Mouse (Mus musculus) MEL (cell line): ENCODE results near the gene Gpr142.

Experiments
- CTCF ChIP-seq, 3 experiments: IDR thresholded peaks in 2 of 3; conservative IDR thresholded peaks in 1 of 3; 2 replicates each; pipeline ENCODE4 v1.5.1; 2011 to 2012; ENCODE audit warnings: low read length in 3 of 3, low read depth in 2 of 3, mild to moderate bottlenecking in 2 of 3, improper control_type of control experiment in 1 of 3, inconsistent platforms in 1 of 3, mixed read lengths in 1 of 3, moderate library complexity in 1 of 3; ENCODE audit not compliant: control insufficient read depth in 1 of 3, insufficient read depth in 1 of 3, poor library complexity in 1 of 3, severe bottlenecking in 1 of 3
- ELF1 ChIP-seq: IDR thresholded peaks from 2 replicates; pipeline ENCODE4 v1.6.1; 2014; ENCODE audit warnings: low read depth, mild to moderate bottlenecking, inconsistent platforms, low read length, improper control_type of control experiment, moderate library complexity
- EP300 ChIP-seq, 2 experiments: IDR thresholded peaks; 2 replicates each; pipeline ENCODE4 v1.6.1; 2011; ENCODE audit warnings: improper control_type of control experiment in 2 of 2, low read length in 2 of 2, low read depth in 1 of 2, mild to moderate bottlenecking in 1 of 2
- HCFC1 ChIP-seq: IDR thresholded peaks from 2 replicates; pipeline ENCODE4 v1.6.1; 2012; ENCODE audit warnings: low read depth, mild to moderate bottlenecking, inconsistent platforms, low read length, improper control_type of control experiment, moderate library complexity
- KAT2A ChIP-seq: conservative IDR thresholded peaks from 2 replicates; pipeline ENCODE4 v1.6.1; 2012; ENCODE audit warnings: low read depth, low read length, improper control_type of control experiment, inconsistent platforms
- MEF2A ChIP-seq: IDR thresholded peaks from 2 replicates; pipeline ENCODE4 v1.6.1; 2014; ENCODE audit warnings: low read depth, mild to moderate bottlenecking, inconsistent platforms, low read length, improper control_type of control experiment; ENCODE audit not compliant: poor library complexity, insufficient replicate concordance, severe bottlenecking; ENCODE audit errors: extremely low read depth
- POLR2A ChIP-seq, 2 experiments: IDR thresholded peaks; 2 replicates each; pipeline ENCODE4 v1.6.1; 2011 to 2012; ENCODE audit warnings: low read length in 2 of 2, mild to moderate bottlenecking in 2 of 2, control low read depth in 1 of 2, improper control_type of control experiment in 1 of 2, low read depth in 1 of 2, moderate library complexity in 1 of 2; ENCODE audit not compliant: control insufficient read depth in 1 of 2, insufficient read depth in 1 of 2, poor library complexity in 1 of 2
- RAD21 ChIP-seq: IDR thresholded peaks from 2 replicates; pipeline ENCODE4 v1.6.1; 2011; ENCODE audit warnings: mild to moderate bottlenecking, low read depth, low read length, improper control_type of control experiment
- SIN3A ChIP-seq: IDR thresholded peaks from 2 replicates; pipeline ENCODE4 v1.6.1; 2012; ENCODE audit warnings: low read length, improper control_type of control experiment, inconsistent platforms
- TAL1 ChIP-seq: IDR thresholded peaks from 2 replicates; pipeline ENCODE4 v1.6.1; 2012; ENCODE audit warnings: mild to moderate bottlenecking, inconsistent platforms, low read length, moderate library complexity, mixed read lengths
- UBTF ChIP-seq: IDR thresholded peaks from 2 replicates; pipeline ENCODE4 v1.6.1; 2012; ENCODE audit warnings: low read depth, mild to moderate bottlenecking, inconsistent platforms, low read length, improper control_type of control experiment, moderate library complexity, borderline replicate concordance; ENCODE audit not compliant: insufficient read depth
- USF1 ChIP-seq: IDR thresholded peaks from 2 replicates; pipeline ENCODE4 v1.6.1; 2014; ENCODE audit warnings: low read depth, mild to moderate bottlenecking, inconsistent platforms, low read length, improper control_type of control experiment, moderate library complexity
- USF2 ChIP-seq, 2 experiments: IDR thresholded peaks; 2 replicates each; pipeline ENCODE4 v1.6.1; 2011 to 2012; ENCODE audit warnings: improper control_type of control experiment in 2 of 2, low read length in 2 of 2, borderline replicate concordance in 1 of 2, inconsistent platforms in 1 of 2, low read depth in 1 of 2, mild to moderate bottlenecking in 1 of 2; ENCODE audit not compliant: insufficient read depth in 1 of 2

GRCm38 (mm10) chr11:114814873-114815592, 16.3 kb downstream of the Gpr142 start:
- TF ChIP-seq CTCF (IDR thresholded peaks at IDR 0.05 in 2 of 3, conservative IDR thresholded peaks at IDR 0.05 in 1 of 3; ENCODE audit: control insufficient read depth in 1 of 3, insufficient read depth in 1 of 3, low read depth in 2 of 3, low read length in 3 of 3, poor library complexity in 1 of 3, severe bottlenecking in 1 of 3) (no peak), RAD21 (no peak), POLR2A (IDR thresholded peaks at IDR 0.05; ENCODE audit: control insufficient read depth in 1 of 2, insufficient read depth in 1 of 2, low read depth in 1 of 2, low read length in 2 of 2, poor library complexity in 1 of 2) (no peak), USF2 (IDR thresholded peaks at IDR 0.05; ENCODE audit: borderline replicate concordance in 1 of 2, insufficient read depth in 1 of 2, low read depth in 1 of 2, low read length in 2 of 2) (no peak), ELF1 (no peak), UBTF (no peak), USF1 (no peak), KAT2A (no peak), HCFC1 (no peak), EP300 (IDR thresholded peaks at IDR 0.05; ENCODE audit: low read depth in 1 of 2, low read length in 2 of 2) (no peak), MEF2A (no peak), TAL1 (no peak), SIN3A (no peak)
